Mouse (Mus musculus) testis, postnatal 10 days (tissue): ENCODE measurements around the gene Golph3.
A peak's percentile ranks its signal among the peaks of the same experiment; 100 is the strongest.

ENCODE experiments used
- DNase-seq: peaks from one replicate; pipeline ENCODE4 v3.0.0; 2021; ENCODE audit warnings: low spot score

The Golph3 gene

DNA sequence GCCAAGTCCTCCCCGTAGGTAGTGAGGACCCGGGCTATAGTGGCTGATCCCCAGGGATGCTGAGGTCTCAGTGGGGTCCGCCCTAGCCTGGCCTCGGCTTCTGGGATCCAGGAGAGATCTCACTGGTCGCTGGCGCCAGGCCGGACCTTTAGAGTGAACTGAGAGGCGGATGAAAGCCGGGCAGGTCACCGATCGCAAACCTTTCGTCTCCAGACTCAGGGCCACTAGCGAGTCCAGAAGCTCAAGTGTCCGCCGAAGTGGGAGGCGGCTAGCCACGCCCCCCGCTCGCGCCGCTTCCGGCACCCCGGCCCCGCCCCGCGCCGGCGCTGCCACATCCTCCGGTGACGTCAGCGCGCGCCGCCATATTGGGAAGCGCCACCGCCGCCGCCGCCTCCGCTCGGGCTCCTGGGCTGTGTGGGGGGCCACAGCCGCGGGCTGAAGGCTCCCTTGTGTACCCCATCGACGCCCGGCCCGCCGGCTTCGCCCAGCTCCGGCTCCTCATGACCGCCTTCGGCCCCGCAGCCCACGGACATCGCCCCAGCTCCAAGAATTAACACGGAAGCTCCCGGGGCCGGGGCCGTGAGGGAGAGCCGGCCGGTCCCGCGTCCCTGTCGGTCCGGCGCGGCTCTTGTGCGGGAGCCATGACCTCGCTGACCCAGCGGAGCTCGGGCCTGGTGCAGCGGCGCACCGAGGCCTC is at the start of gene Golph3:
Gene Golph3 (plus strand): TSS at position 360 of the 697 bp plus-strand sequence.
- DNase-seq: peak; percentile 99

- no peak for DNase-seq
These were observed 47.8 kb upstream of the Golph3 start for GRCm38 (mm10) chr15:12273325-12274052.

DNA sequence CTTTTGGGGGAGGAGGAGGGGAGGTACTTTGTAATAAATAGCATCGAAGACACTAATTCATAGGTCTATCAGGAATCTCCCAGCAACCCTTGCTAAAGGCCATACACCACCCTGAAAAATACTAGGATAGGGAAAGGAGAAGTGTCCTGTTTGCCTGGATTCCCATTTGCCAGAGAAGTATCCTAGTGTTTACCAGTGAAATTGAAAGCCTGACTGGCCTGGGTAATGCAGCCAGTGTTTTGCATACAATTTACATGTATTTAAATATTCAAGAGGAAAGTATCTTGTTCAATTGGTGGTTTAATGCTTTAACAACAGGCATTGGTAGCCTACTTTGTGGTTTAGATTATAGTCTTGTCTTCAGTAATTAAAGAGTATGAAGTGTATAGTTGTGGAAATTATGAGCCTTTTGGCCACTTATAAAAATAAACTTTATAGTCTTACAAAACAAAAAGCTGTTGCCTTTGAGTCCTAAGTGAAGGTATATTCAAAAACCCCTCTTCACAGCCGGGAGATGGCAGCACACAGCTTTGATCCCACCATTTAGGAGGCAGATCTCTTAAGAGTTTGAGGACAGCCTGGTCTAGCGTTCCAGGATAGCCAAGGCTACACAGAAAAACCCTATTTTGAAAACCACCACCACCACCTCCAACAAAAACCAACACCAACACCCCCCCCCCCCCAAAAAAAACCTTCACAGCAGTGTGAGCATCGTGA is 47.0 kb upstream of the Golph3 start:
- no peak for DNase-seq

GRCm38 (mm10) chr15:12275091-12275623 is 46.1 kb upstream of the Golph3 start:
- DNase-seq: no peak

GRCm38 (mm10) chr15:12279816-12280215 is 41.4 kb upstream of the Golph3 start:
- no peak for DNase-seq

GRCm38 (mm10) chr15:12284794-12285534 is 36.3 kb upstream of the Golph3 start:
- no peak for DNase-seq

GRCm38 (mm10) chr15:12285535-12285809 is 35.8 kb upstream of the Golph3 start:
- DNase-seq: no peak

GRCm38 (mm10) chr15:12290330-12290729 is 30.9 kb upstream of the Golph3 start:
- no peak for DNase-seq

DNA sequence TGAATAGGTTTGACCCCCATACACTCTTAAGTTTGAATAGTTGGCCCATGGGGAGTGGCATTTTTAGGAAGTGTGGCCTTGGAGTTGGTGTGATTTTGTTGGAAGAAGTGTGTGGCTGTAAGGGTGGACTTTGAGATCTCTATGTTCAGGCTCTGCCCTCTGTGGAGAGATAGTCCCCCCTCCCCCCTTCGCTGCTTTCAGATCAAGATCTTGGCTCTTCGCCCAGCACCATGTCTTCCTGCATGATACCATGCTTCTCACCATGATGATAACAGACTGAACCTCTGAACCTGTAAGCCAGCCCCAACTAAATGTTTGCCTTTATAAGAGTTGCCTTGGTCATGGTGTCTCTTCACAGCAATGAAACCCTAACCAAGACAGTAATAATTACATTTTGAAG is 29.5 kb upstream of the Golph3 start:
- DNase-seq: no peak

DNA sequence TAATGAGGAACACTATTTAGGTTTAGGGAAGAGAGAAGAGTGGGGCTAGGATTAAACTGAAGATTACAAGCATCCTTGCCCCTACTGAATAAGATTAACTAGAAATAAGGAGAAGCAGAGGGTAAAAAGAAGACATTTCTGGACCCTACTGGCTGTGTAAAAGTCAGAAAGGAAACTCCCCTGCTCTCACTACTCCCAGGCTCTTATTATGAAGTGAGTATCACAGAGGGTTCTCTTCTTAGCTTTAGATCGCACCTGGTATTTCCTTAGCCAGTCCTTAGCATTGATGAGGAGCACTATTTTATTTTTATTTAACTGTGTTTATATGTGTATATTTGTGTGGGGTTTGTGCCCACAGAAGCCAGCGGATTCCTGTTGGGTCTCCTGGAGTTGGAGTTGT is 25.0 kb upstream of the Golph3 start:
- no peak for DNase-seq

- no peak for DNase-seq
These were observed 23.0 kb upstream of the Golph3 start for GRCm38 (mm10) chr15:12298231-12298737.

- DNase-seq: no peak
These were observed 19.5 kb upstream of the Golph3 start for GRCm38 (mm10) chr15:12301771-12302170.

DNA sequence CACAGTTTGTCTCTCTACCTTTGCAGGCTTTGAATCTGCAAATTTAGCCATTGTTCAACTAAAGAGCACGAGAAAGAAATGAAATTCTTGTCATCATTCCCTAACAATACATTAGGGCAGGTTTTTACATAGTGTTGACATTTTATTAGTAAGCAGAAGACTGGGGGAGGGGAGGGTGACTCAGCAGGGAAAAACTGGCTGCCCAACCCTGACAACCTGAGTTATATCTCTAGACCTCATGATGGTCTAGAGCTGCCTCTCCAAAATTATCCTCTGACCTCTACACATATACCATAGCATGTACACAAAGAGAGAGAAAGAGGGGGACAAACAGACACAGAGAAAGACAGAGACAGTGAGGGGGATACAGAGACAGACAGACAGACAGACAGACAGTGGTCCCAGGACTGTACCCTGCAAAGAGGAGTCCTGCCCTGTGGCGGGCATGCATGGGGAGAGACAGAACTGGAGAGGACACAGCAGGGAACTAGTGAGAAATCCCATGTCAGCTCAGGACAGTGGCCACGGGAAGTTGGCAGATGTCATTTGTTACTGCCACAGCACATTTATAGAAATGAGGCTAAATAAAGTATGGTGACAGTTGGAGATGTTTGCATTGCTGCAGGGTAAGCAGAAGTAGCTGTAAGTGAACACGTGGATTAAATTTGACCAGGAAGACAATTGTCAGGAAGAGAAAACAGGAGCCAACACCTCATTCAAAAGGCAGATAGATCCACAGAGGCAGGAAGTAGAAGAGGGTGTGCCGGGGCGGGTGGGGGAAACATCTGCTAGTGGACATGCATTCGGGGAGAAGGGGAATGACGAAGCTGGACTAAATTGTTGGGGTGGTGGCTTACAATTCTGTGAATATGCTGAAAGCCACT is 14.8 kb upstream of the Golph3 start:
- no peak for DNase-seq

DNA sequence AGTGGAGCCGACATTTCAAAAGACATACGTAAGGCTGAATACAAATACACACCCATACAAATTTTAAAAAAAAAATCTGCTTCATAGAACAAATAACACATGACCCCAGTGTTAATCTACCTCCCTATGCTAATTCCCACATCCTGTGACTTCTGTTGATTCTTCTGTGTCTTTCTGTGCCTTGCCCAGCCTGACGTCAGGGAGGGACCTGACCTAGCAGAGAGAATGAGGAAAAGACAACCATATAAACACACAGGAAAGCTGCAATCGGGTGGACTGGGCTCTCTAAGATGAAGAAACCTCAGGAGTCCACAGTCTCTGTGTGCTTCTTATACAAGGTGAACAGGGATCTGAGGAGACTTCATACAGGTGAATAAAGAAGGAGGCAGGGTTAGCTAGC is 14.1 kb upstream of the Golph3 start:
- no peak for DNase-seq

DNA sequence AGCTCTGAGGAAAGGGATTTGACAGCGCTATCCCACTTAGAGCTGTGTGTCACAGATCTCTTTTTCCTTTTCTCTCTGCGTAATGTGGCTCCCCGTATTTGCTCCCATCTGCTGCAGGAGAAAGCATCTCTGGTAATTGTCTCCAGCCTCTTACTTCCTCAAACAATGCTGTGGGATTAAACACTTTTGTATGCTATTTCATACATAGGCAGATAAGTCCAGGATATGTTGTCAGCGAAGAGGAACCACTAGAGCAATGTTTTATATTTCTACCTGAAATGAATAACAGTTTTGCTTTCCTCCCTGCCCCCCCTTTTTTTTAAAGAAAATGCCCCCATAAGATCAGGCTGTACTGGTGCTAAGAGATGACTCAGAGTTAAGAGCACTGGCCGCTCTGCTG is 12.7 kb upstream of the Golph3 start:
- no peak for DNase-seq

DNA sequence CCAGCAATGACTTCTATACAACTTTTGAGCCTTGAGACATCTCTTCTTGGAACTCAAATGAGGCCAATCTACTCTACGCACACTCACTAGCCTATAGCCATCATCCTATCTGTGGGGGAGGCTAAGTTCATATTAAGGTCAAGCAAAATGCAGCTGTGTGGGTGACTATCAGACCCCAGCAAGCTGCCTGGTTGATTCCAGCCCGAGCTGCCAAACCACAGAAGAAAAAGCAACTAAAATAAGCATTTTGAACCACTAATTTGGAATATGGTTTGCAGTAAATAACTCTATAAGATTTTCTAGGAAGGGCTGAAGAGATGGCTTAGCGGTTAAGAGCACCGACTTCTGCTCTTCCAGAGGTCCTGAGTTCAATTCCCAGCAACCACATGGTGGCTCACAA is 10.6 kb upstream of the Golph3 start:
- no peak for DNase-seq

DNA sequence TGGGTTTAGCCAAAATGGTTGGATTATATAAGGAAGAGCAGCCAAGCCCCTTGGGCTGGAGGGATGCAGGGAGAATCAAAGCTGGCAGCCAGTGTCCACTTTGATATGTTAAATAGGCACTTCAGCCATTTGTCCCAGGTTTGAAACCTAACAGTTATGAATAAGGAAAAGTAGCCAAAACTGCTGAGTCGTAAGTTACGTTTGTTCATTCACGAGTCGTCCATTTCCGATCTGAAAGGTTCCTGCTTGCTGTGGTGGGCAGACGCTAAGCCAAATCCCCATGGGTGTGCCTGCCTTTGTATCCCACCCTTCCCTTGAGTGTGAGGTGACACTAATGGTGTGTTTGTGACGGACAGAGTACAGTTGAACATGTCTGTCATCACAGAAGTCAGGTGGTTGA is 9.8 kb upstream of the Golph3 start:
- no peak for DNase-seq

GRCm38 (mm10) chr15:12313255-12313654 is 8.0 kb upstream of the Golph3 start:
- DNase-seq: no peak

DNA sequence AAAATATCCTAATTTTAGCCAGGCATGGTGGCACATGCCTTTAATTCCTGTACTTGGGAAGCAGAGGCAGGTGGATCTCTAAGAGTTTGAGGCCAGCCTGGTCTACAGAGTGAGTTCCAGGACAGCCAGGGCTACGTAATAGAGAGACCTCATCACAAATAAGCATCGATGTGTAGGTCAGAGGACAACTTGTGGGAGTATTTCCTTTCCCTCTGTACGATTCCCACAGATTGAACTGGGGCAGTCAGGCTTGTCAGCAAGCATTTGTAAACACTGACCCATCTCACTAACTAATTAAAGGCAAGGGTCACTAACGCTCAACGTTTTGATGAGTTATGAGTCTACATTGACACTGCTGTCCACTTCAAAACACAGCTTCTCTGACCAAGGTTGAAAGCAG is 6.7 kb upstream of the Golph3 start:
- DNase-seq: no peak

- no peak for DNase-seq
These were observed 5.3 kb upstream of the Golph3 start for GRCm38 (mm10) chr15:12315996-12316395.

- no peak for DNase-seq
These were observed 4.0 kb upstream of the Golph3 start for GRCm38 (mm10) chr15:12317290-12317689.
